Mouse (Mus musculus): ENCODE results near the gene Mad2l2. TPM values are rescaled to one million over a fixed set of nuclear protein-coding genes. Genes with fewer than 3 reads are reported as not detected.

Mad2l2 gene
- total and polyA plus RNA-seq, 3 experiments: 9.4 to 25.1 (median 24.6) TPM

GRCm38 (mm10) chr4:148091181-148091580 lies 39.0 kb upstream of the Mad2l2 start:
- Histone ChIP-seq H3K27me3 (ENCODE audit: insufficient read depth, low read length) (0 out of 2 replicates have a peak, but pooled peaks cover 4% of the 10 kb centered on the region), H3K4me1 (ENCODE audit: insufficient read depth, low read depth, low read length) (peaks cover 27% of the 10 kb centered on the region), H3K9me3 (replicated peaks) (no peaks in the 10 kb centered on the region), H3K4me3 (ENCODE audit: low read depth, low read length) (no peak overlapping the region), H3K36me3 (replicated peaks) (peaks cover 4% of the 10 kb centered on the region)
- TF ChIP-seq POLR2AphosphoS5 (IDR thresholded peaks at IDR 0.05; ENCODE audit: insufficient replicate concordance, low read depth, low read length) (no peak), TAL1 (conservative IDR thresholded peaks at IDR 0.05; ENCODE audit: low read depth, low read length) (no peak), GATA1 (IDR thresholded peaks at IDR 0.05; ENCODE audit: borderline replicate concordance, low read length) (no peak), GATA2 (IDR thresholded peaks at IDR 0.05; ENCODE audit: borderline replicate concordance, low read depth, low read length) (no peak), CTCF (IDR thresholded peaks at IDR 0.05; ENCODE audit: low read depth, low read length) (no peak)
- DNase-seq (ENCODE audit: low spot score): no peak
- ATAC-seq (ENCODE audit: extremely low read depth, insufficient number of reproducible peaks, low FRiP score, poor library complexity, severe bottlenecking): no peak

DNA sequence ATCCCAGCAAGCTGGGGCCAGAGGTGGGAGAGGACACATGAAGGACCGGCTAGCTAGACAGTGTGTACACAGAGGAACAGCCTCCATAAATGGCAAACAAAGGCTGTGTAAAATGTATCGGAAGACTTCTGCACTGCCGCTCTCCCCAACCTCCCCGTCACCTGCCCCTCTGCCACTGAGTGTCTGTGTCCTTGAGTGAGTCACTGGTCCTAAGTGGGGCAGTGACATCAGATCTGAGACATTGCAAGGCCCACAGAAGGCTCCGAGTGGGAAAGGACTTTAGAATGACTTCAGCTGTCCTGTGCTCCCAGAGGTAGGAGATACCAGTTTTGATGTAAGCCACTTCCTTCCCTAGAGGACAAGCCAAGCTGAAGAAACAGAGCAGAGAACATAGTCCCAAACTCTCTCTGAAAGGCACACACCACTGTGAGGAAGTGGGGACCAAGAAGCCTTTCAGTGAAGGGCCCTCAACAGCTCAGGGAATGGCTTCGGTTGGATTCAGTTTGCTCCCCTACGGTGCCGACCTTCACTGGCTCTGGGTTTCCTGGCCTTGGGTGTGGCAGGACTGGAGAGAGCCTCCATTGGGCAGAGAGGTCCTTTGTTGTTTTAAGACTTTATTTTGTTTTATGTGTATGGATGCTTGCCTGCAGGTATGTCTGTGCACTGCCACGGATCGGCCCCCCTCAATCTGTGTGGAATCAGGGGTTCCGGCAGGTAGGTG lies 37.5 kb upstream of the Mad2l2 start:
- Histone ChIP-seq H3K4me3 (ENCODE audit: low read depth, low read length) (no peak overlapping the region), H3K36me3 (replicated peaks) (no peaks in the 10 kb centered on the region), H3K4me1 (ENCODE audit: insufficient read depth, low read depth, low read length) (peaks cover 13% of the 10 kb centered on the region), H3K9me3 (replicated peaks) (no peaks in the 10 kb centered on the region), H3K27me3 (ENCODE audit: insufficient read depth, low read length) (peaks cover 8% of the 10 kb centered on the region; the same call in 1 of the 2 replicates)
- no peak for TF ChIP-seq GATA2 (IDR thresholded peaks at IDR 0.05; ENCODE audit: borderline replicate concordance, low read depth, low read length)
- no peak for TF ChIP-seq CTCF (IDR thresholded peaks at IDR 0.05; ENCODE audit: low read depth, low read length)
- no peak for TF ChIP-seq GATA1 (IDR thresholded peaks at IDR 0.05; ENCODE audit: borderline replicate concordance, low read length)
- no peak for TF ChIP-seq TAL1 (conservative IDR thresholded peaks at IDR 0.05; ENCODE audit: low read depth, low read length)
- TF ChIP-seq POLR2AphosphoS5 (IDR thresholded peaks at IDR 0.05; ENCODE audit: insufficient replicate concordance, low read depth, low read length): no peak
- DNase-seq (ENCODE audit: low spot score) (no peak), ATAC-seq (ENCODE audit: extremely low read depth, insufficient number of reproducible peaks, low FRiP score, poor library complexity, severe bottlenecking) (no peak)

DNA sequence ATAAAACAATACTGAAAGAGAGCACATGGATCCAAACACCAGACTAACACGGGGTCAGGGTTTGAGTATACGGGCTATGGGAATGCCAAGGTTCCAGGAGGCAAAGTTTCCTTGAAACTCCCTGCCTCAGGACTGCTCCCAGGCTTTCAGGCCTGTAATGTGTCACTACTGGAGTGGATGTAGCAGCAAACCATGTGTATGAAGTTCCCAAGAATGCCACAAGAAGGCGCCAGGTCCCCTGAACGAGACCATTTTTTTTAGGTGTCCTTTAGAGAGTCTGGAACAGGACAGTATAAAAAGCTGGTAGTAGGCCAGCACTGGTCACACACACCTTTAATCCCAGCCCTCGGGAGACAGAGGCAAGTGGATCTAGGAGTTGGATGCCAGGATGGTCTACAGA lies 36.0 kb upstream of the Mad2l2 start:
- no peak for ATAC-seq (ENCODE audit: extremely low read depth, insufficient number of reproducible peaks, low FRiP score, poor library complexity, severe bottlenecking)

DNA sequence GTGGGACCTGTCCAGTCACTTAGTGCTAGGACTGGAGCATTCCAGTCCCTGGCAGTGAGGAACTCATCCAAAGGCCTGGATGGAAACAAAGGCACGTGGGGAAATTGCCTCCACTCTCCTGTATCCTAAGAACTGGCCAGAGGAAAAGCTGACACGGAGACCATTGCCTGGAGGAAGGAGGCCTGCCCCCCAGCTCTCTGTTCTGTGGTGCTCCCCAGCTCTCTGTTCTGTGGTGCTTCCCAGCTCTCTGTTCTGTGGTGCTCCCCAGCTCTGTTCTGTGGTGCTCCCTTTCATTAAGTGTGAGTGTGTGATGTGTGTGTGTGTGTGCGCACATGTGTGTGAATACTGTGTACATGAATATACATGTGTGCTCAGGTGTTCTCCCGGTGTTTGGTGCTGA lies 35.1 kb upstream of the Mad2l2 start:
- no peak for ATAC-seq (ENCODE audit: extremely low read depth, insufficient number of reproducible peaks, low FRiP score, poor library complexity, severe bottlenecking)
- Histone ChIP-seq H3K4me3 (ENCODE audit: low read depth, low read length) (no peak overlapping the region), H3K9me3 (replicated peaks) (no peaks in the 10 kb centered on the region), H3K36me3 (replicated peaks) (no peaks in the 10 kb centered on the region), H3K27me3 (ENCODE audit: insufficient read depth, low read length) (peaks cover 19% of the 10 kb centered on the region; the same call in 1 of the 2 replicates), H3K4me1 (ENCODE audit: insufficient read depth, low read depth, low read length) (peaks cover 6% of the 10 kb centered on the region)
- TF ChIP-seq GATA2 (IDR thresholded peaks at IDR 0.05; ENCODE audit: borderline replicate concordance, low read depth, low read length): no peak
- no peak for TF ChIP-seq TAL1 (conservative IDR thresholded peaks at IDR 0.05; ENCODE audit: low read depth, low read length)
- no peak for TF ChIP-seq CTCF (IDR thresholded peaks at IDR 0.05; ENCODE audit: low read depth, low read length)
- TF ChIP-seq POLR2AphosphoS5 (IDR thresholded peaks at IDR 0.05; ENCODE audit: insufficient replicate concordance, low read depth, low read length): no peak
- TF ChIP-seq GATA1 (IDR thresholded peaks at IDR 0.05; ENCODE audit: borderline replicate concordance, low read length): no peak
- no peak for DNase-seq (ENCODE audit: low spot score)

More for the DNA sequence above, 36.0 kb upstream of the Mad2l2 start:
- TF ChIP-seq TAL1 (conservative IDR thresholded peaks at IDR 0.05; ENCODE audit: low read depth, low read length): no peak
- TF ChIP-seq GATA1 (IDR thresholded peaks at IDR 0.05; ENCODE audit: borderline replicate concordance, low read length): no peak
- TF ChIP-seq CTCF (IDR thresholded peaks at IDR 0.05; ENCODE audit: low read depth, low read length): no peak
- TF ChIP-seq POLR2AphosphoS5 (IDR thresholded peaks at IDR 0.05; ENCODE audit: insufficient replicate concordance, low read depth, low read length): no peak
- no peak for TF ChIP-seq GATA2 (IDR thresholded peaks at IDR 0.05; ENCODE audit: borderline replicate concordance, low read depth, low read length)
- Histone ChIP-seq H3K4me3 (ENCODE audit: low read depth, low read length) (no peak overlapping the region), H3K36me3 (replicated peaks) (no peaks in the 10 kb centered on the region), H3K27me3 (ENCODE audit: insufficient read depth, low read length) (peaks cover 18% of the 10 kb centered on the region; the same call in 1 of the 2 replicates), H3K4me1 (ENCODE audit: insufficient read depth, low read depth, low read length) (peaks cover 6% of the 10 kb centered on the region), H3K9me3 (replicated peaks) (no peaks in the 10 kb centered on the region)
- no peak for DNase-seq (ENCODE audit: low spot score)

- TF ChIP-seq GATA1 (IDR thresholded peaks at IDR 0.05; ENCODE audit: borderline replicate concordance, low read length) (no peak), GATA2 (IDR thresholded peaks at IDR 0.05; ENCODE audit: borderline replicate concordance, low read depth, low read length) (no peak), TAL1 (conservative IDR thresholded peaks at IDR 0.05; ENCODE audit: low read depth, low read length) (no peak), CTCF (IDR thresholded peaks at IDR 0.05; ENCODE audit: low read depth, low read length) (no peak), POLR2AphosphoS5 (IDR thresholded peaks at IDR 0.05; ENCODE audit: insufficient replicate concordance, low read depth, low read length) (no peak)
- no peak overlapping the region for H3K4me3 ChIP-seq (ENCODE audit: low read depth, low read length)
- no peaks in the 10 kb centered on the region for H3K9me3 ChIP-seq (replicated peaks)
- H3K27me3 ChIP-seq (ENCODE audit: insufficient read depth, low read length): peaks cover 31% of the 10 kb centered on the region; the same call in 1 of the 2 replicates
- H3K4me1 ChIP-seq (ENCODE audit: insufficient read depth, low read depth, low read length): peaks cover 6% of the 10 kb centered on the region
- no peaks in the 10 kb centered on the region for H3K36me3 ChIP-seq (replicated peaks)
- no peak for DNase-seq (ENCODE audit: low spot score)
- no peak for ATAC-seq (ENCODE audit: extremely low read depth, insufficient number of reproducible peaks, low FRiP score, poor library complexity, severe bottlenecking)
Measured at GRCm38 (mm10) chr4:148097936-148098335, 32.2 kb upstream of the Mad2l2 start.

DNA sequence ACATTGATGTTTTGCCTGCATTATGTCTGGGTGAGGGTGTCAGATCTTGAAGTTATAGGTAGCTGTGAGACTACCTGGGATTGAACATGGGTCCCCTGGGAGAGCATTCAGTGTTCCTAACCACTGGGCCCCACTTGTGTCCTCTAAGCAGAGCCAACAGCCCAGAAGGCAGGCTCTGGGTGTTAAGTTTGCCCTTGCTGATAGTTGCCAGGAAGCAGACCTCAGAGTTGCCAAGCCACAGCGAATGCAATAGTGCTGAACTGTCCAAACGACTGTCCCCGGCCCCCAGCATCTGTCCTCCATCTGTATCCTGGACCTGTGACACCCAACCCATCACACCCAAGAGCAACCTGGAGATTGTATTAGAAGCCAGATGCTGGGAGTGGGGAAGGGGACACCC lies 31.5 kb upstream of the Mad2l2 start:
- TF ChIP-seq TAL1 (conservative IDR thresholded peaks at IDR 0.05; ENCODE audit: low read depth, low read length): no peak
- no peak for TF ChIP-seq CTCF (IDR thresholded peaks at IDR 0.05; ENCODE audit: low read depth, low read length)
- no peak for TF ChIP-seq POLR2AphosphoS5 (IDR thresholded peaks at IDR 0.05; ENCODE audit: insufficient replicate concordance, low read depth, low read length)
- no peak for TF ChIP-seq GATA1 (IDR thresholded peaks at IDR 0.05; ENCODE audit: borderline replicate concordance, low read length)
- TF ChIP-seq GATA2 (IDR thresholded peaks at IDR 0.05; ENCODE audit: borderline replicate concordance, low read depth, low read length): no peak
- no peak overlapping the region for H3K4me3 ChIP-seq (ENCODE audit: low read depth, low read length)
- H3K36me3 ChIP-seq (replicated peaks): no peaks in the 10 kb centered on the region
- H3K9me3 ChIP-seq (replicated peaks): no peaks in the 10 kb centered on the region
- peaks cover 6% of the 10 kb centered on the region for H3K4me1 ChIP-seq (ENCODE audit: insufficient read depth, low read depth, low read length)
- no peak for DNase-seq (ENCODE audit: low spot score)
- ATAC-seq (ENCODE audit: extremely low read depth, insufficient number of reproducible peaks, low FRiP score, poor library complexity, severe bottlenecking): no peak
- peaks cover 31% of the 10 kb centered on the region; the same call in 1 of the 2 replicates for H3K27me3 ChIP-seq (ENCODE audit: insufficient read depth, low read length)

All from G1E (cell line).